Mouse (Mus musculus): ENCODE measurements around the gene Smco2.

Gene Smco2

GRCm38 (mm10) chr6:146850050-146850449 is at the start of gene Smco2:
Gene Smco2 (plus strand): TSS chr6:146850104.
- DNase-seq = no peak

- no peak for DNase-seq
Observed at GRCm38 (mm10) chr6:146809991-146810390, 39.9 kb upstream of the Smco2 start.

DNA sequence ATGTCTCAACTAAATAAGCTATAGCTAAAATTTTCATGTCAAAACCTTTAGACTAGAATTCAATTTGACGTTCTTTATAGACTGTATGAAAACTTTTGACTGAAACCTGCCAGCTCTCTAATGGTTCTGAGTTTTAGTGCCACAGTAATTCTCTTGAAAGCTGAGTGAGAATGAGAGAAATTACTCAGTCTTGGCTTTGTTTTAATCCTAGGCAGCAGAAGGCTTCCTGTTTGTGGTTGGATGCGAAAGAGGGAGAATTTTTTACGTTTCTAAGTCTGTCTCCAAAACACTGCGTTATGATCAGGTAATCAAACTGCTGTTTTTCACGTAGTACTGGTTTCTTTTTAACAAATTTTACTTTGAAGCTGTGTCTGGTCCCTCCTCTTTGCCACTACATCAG is 36.9 kb upstream of the Smco2 start:
- DNase-seq = no peak

- no peak for DNase-seq
Observed at GRCm38 (mm10) chr6:146820177-146820965, 29.5 kb upstream of the Smco2 start.

DNA sequence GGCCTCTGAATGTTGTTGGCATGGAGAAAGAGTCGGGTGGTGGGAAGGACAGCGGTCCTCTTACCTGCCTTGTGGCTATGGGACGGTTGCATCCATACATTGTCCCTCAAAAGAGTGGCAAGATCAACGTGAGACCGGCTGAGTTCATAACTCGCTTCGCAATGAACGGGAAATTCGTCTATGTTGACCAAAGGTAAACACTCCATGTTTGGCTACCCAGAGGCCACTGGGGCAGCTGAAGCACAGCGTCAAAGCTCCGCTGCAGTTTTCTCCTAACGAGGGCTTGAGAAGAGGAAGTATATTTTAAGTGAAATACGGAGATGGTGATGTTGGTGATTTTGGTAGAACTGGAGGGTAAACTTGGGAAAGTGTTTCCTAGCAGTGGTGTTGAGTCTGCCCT is 27.9 kb upstream of the Smco2 start:
- DNase-seq = peak; percentile 14

- peak; percentile 71 for DNase-seq
Observed at GRCm38 (mm10) chr6:146824727-146825486, 25.0 kb upstream of the Smco2 start.

- no peak for DNase-seq
Observed at GRCm38 (mm10) chr6:146825487-146825773, 24.5 kb upstream of the Smco2 start.

- DNase-seq = no peak
Observed at GRCm38 (mm10) chr6:146831320-146831719, 18.6 kb upstream of the Smco2 start.

DNA sequence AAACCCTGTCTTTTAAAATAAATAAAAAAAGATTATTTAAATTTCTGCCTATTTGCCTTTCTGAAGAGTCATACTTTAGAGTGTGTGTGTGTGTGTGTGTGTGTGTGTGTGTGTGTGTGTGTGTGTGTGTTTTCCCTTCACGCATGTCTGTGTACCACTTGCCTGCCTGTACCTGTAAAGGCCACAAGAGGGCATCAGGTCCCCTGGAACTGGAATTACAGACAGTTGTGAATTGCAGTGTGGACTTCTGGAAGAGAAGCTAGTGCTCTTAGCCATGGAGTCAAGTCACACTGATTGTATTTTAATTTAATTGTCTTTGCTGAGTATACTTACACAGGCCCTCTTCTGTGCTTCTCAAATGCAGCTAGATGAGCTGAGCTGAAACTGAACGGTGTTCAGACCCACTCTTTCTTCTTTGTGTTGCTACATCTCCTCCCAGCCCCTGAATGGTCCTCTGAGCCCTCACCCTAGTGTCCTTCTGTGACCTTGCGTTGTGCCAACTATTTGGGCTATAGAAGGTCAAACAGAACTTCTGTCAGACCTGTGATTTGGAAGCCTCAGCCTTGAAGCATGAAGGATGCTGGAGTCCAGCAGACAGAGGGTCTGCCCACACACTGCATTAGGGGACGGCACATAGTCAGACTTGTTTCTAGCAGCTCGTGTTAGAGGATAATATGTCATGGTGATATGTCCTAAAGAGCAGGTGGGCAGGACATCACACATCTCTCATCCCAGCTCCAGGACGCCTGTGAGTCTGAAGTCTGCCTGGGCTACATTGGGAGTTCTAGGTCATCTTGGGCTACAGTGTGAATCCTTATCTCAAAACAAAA is 16.2 kb upstream of the Smco2 start:
- peak; percentile 79 for DNase-seq

- DNase-seq = no peak
Observed at GRCm38 (mm10) chr6:146834342-146834741, 15.6 kb upstream of the Smco2 start.

GRCm38 (mm10) chr6:146835784-146836183 is 14.1 kb upstream of the Smco2 start:
- peak; percentile 36 for DNase-seq

DNA sequence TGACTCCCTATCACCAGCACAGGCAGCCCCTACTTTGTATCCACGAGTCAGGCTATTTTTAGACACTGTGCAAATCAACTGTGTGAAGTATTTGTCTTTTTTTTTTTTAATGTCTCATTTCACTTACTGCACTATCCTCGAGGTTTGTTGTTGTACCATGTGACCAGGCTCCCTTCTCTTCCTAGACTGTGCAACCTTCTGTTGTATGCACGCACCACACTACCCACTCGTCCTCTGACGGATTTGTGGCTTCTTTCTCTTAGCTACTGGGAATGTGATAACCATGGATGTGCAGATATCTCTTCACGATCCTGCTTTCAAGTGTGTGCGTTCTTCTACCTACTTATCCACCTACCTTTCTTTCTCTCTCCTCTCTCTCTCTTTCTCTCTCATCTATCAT is 12.6 kb upstream of the Smco2 start:
- no peak for DNase-seq

- DNase-seq = no peak
Observed at GRCm38 (mm10) chr6:146838366-146838765, 11.5 kb upstream of the Smco2 start.

DNA sequence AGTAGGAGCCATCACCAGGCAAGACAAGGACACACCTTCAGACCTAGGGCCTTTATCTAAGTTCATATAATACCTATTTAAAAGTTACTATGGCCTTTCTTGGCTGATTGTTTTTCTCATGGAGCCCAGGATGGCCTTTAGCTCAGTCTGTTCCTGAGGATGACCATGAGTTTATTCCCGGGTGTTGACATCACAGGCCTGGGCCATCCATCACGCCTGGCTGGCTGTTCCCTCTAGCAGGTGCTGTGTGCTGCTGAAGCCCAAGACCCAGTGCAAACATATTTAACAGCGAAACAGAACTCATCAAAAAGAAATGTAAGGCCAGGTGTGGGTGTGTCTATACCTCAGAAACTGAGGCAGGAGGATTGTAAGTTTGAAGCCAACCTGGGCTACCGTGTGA is 11.0 kb upstream of the Smco2 start:
- no peak for DNase-seq

GRCm38 (mm10) chr6:146844867-146845266 is 5.0 kb upstream of the Smco2 start:
- DNase-seq = no peak

DNA sequence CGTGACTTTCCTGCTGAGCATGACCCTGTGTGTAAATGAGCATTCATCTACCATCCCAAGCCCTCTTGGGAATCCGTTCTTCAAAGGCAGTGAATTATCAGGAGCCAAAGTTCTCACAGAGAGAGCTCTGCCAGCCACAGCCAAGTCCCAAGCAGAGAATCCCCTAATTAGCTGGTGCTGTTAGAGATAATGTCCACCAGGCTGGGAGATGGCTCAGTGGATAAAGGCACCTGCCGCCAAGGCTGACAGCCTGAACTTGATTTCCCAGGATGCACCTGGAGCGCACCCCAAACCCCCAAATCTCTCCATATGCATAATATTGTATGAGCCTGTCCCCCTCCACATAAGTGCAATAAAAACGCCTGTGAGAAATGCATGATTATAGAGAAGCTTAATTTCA is 4.6 kb upstream of the Smco2 start:
- DNase-seq = no peak

DNA sequence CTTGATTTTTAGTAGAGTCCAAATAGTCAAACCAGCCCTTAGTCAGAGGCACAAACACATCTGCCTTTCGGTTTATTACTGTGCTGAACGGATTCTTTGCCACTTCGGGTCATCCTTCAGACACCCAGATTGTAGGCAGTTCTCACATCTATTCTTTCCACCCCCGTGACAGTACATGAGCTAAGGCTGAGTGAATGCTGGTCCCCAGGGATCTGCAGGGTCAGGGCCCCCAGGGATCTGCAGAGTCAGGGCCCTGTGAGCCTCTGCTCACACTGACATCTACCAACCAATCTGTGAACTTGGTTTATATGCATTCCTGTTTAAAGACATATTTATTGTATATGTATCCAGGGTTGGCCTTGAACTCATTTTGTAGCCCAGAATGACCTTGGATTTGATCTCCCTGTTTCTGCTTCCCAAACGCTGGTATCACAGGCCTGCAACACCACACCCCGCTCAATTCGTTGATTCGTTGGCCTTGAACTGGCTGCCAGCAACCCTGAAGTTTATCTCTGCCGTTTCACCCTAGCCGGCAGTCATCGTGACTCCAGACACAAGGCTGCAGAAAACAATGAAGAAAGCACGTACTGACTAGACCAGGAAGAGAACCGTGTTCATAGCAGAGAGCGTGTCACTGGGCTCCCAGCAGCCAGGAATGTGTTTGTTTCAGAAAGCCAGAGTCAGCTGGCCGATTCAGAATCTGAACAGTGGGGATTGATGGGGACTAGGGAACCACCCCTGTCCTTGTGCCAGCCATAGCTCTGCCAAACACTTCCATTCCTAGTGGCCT is 3.7 kb upstream of the Smco2 start:
- DNase-seq = peak; percentile 67

DNA sequence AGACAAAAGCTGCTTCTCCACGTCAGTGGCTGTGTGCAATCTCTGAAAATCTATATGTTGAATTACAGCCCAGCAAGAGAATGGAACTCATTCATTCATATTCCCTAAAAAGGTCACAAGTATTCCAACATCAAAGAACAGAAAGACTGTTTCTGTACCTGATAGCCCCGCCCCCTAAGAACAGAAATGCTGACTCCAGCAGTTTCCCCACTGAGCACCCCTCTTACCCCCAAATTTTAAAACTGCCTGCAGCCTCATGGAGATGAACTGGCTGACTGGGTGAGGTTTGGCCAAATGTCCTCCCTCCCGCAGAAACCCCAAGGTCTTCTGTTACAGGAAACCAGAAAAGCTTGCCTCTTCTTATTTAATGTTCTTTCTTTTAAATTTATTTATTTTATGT is 2.5 kb upstream of the Smco2 start:
- DNase-seq = no peak

DNA sequence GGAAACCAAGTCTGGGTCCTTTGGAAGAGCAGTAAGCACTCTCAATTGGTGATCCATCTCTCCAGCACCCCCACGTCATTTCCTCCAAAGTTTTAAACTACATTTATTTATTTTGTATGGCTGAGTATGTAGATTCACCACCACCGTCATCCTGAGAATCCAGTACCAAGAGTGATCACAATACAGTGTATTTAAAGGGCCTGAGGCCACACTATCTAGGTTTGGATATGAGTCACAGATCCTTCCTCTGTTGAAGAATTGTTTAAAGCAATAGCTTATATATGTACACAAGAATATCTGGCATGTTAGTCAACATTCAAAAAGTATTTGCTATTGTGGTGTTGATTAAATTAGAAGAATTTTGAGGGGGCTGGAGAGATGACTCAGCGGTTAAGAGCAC is 1.6 kb upstream of the Smco2 start:
- no peak for DNase-seq

- no peak for DNase-seq
Observed at GRCm38 (mm10) chr6:146851916-146852315, 2.0 kb downstream of the Smco2 start.

DNA sequence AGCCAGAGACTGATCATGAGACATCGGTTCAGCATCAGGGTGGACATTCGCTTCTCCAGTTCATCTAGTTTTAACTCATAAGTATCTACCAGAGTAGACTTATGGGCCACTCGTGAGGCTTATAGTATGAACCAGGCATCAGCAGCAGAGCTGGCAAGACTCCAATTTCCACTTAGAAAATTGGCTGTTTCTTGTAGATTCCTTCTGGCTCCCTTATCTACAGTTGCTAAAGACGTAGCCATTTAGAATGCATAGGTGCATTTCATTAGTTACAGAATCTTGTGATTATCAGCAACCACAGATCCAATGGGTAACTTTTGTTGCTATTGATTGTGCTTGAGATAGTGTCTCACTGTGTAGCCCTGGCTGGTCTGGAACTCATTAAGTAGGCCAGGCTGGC is 2.8 kb downstream of the Smco2 start:
- DNase-seq = no peak

DNA sequence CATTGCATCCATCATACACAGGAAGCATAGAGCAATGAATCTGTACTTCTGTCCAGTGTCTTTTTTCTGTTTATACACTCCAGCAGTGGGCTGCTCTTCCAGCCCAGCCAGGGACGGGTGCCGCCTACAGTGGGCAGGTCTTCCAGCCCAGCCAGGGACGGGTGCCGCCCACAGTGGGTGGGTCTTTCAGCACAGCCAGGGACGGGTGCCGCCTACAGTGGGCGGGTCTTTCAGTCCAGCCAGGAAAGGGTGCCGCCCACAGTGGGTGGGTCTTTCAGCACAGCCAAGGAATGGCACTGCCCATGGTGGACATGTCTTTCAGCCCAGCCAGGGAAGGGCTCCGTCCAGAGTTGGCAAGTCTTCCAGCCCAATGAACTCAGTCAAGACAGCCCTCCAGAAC is 5.3 kb downstream of the Smco2 start:
- DNase-seq = no peak

DNA sequence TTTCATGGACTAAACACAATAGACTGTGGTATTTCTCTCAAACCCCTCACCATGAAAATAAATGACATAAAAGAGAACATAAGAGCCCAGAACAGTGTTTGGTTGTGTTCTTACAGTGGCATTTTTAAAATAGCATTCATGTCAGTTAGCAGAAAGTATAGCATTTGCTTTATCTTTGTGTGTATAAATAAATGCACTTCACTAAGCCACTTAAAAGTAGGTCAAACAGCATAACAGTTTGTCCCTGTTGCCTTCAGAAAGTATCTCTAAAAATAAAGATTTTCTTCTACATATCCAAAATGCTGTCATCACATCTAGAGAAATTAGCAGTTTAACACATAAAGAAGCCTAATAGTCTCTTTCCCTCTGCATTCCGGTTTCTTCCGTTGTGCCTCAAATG is 7.5 kb downstream of the Smco2 start:
- DNase-seq = no peak
